Mouse (Mus musculus) lung, postnatal 14 days (tissue): ENCODE measurements around the gene Utp14a.
"Not testable (repeated sequence)": the region's sequence is repeated elsewhere in the genome, so short reads cannot be mapped to it uniquely, and the experiment has no call there.

ENCODE experiments used
- DNase-seq: peaks from one replicate; pipeline ENCODE4 v3.0.0; 2021

Utp14a gene

GRCm38 (mm10) chrX:48256468-48257007 is at the start of gene Utp14a:
Gene Utp14a (plus strand): TSS chrX:48256862.
- peak; percentile 93 for DNase-seq

GRCm38 (mm10) chrX:48207761-48208487 is 48.7 kb upstream of the Utp14a start:
- peak; percentile 15 for DNase-seq

GRCm38 (mm10) chrX:48208519-48209185 is 48.0 kb upstream of the Utp14a start, which contains the start of gene Zdhhc9:
Gene Zdhhc9 (minus strand): TSS chrX:48208878.
- peak; percentile 90 for DNase-seq

- DNase-seq: not testable (repeated sequence)
Measured at GRCm38 (mm10) chrX:48209746-48210145, 46.9 kb upstream of the Utp14a start.

GRCm38 (mm10) chrX:48219468-48219867 is 37.2 kb upstream of the Utp14a start:
- no peak for DNase-seq

GRCm38 (mm10) chrX:48222706-48223105 is 34.0 kb upstream of the Utp14a start:
- DNase-seq: no peak

GRCm38 (mm10) chrX:48226225-48226624 is 30.4 kb upstream of the Utp14a start:
- no peak for DNase-seq

GRCm38 (mm10) chrX:48234417-48234816 is 22.2 kb upstream of the Utp14a start:
- peak; percentile 16 for DNase-seq

- DNase-seq: no peak
Measured at GRCm38 (mm10) chrX:48255830-48256428, 733 bp upstream of the Utp14a start.

- no peak for DNase-seq
Measured at GRCm38 (mm10) chrX:48257011-48257410, 349 bp downstream of the Utp14a start.

- no peak for DNase-seq
Measured at GRCm38 (mm10) chrX:48271671-48272070, 15.0 kb downstream of the Utp14a start.

- no peak for DNase-seq
Measured at GRCm38 (mm10) chrX:48274634-48275033, 18.0 kb downstream of the Utp14a start.

- peak; percentile 51 for DNase-seq
Measured at GRCm38 (mm10) chrX:48278103-48278502, 21.4 kb downstream of the Utp14a start.

GRCm38 (mm10) chrX:48284386-48285005 is 27.8 kb downstream of the Utp14a start:
- peak; percentile 78 for DNase-seq

- DNase-seq: peak; percentile 80
Measured at GRCm38 (mm10) chrX:48285006-48285650, 28.5 kb downstream of the Utp14a start.

GRCm38 (mm10) chrX:48285651-48286021 is 29.0 kb downstream of the Utp14a start:
- DNase-seq: no peak

- no peak for DNase-seq
Measured at GRCm38 (mm10) chrX:48286488-48286887, 29.8 kb downstream of the Utp14a start.

- DNase-seq: no peak
Measured at GRCm38 (mm10) chrX:48288008-48288407, 31.3 kb downstream of the Utp14a start.

- DNase-seq: no peak
Measured at GRCm38 (mm10) chrX:48291413-48291812, 34.8 kb downstream of the Utp14a start.

- no peak for DNase-seq
Measured at GRCm38 (mm10) chrX:48305356-48305755, 48.7 kb downstream of the Utp14a start.

GRCm38 (mm10) chrX:48310706-48311517 is 54.2 kb downstream of the Utp14a start:
- DNase-seq: no peak

- DNase-seq: no peak
Measured at GRCm38 (mm10) chrX:48311727-48312126, 55.1 kb downstream of the Utp14a start.
